Mouse (Mus musculus) ES-E14 (cell line): ENCODE results near the gene Vta1. TPM values are rescaled to one million over a fixed set of nuclear protein-coding genes. Genes with fewer than 3 reads are reported as not detected.

Experiments
- DNase-seq: peaks from one replicate; pipeline ENCODE4 v3.0.0-alpha.2; 2013; ENCODE audit warnings: low read depth, low spot score
- H3K27ac ChIP-seq: 2 replicates; pipeline ENCODE4 v1.5.1; 2012; ENCODE audit warnings: low read depth, mild to moderate bottlenecking, low read length, moderate library complexity, mixed read lengths; ENCODE audit not compliant: poor library complexity, insufficient read depth, severe bottlenecking
- H3K36me3 ChIP-seq: 2 replicates; pipeline ENCODE4 v1.6.1; 2012; ENCODE audit warnings: mild to moderate bottlenecking, low read length, moderate library complexity, mixed read lengths; ENCODE audit not compliant: control insufficient read depth, poor library complexity, insufficient read depth, severe bottlenecking
- H3K4me1 ChIP-seq, 2 experiments: fragments of 150-350 bp in 1 of 2; sonication (generic) in 1 of 2; 2 replicates each; pipeline ENCODE4 v1.6.1; 2012; ENCODE audit warnings: low read length in 2 of 2, mild to moderate bottlenecking in 1 of 2, mixed read lengths in 1 of 2; ENCODE audit not compliant: control insufficient read depth in 2 of 2, insufficient read depth in 2 of 2, poor library complexity in 1 of 2
- H3K4me3 ChIP-seq, 2 experiments: fragments of 150-350 bp in 1 of 2; sonication (generic) in 1 of 2; 2 replicates each; pipeline ENCODE4 v1.5.1; 2012; ENCODE audit warnings: low read length in 2 of 2, low read depth in 1 of 2, mild to moderate bottlenecking in 1 of 2, mixed read lengths in 1 of 2; ENCODE audit not compliant: insufficient read depth in 1 of 2, poor library complexity in 1 of 2, severe bottlenecking in 1 of 2
- H3K9ac ChIP-seq: 2 replicates; pipeline ENCODE4 v1.6.1; 2012; ENCODE audit warnings: low read depth, mild to moderate bottlenecking, low read length, mixed read lengths; ENCODE audit not compliant: poor library complexity, insufficient read depth, severe bottlenecking
- H3K9me3 ChIP-seq: fragments of 150-350 bp; sonication (generic); 2 replicates; pipeline ENCODE4 v1.6.1; 2012; ENCODE audit warnings: low read depth, mild to moderate bottlenecking, low read length; ENCODE audit not compliant: control insufficient read depth, insufficient read depth
- CHD2 ChIP-seq: IDR thresholded peaks from 2 replicates; pipeline ENCODE4 v1.6.1; 2014; ENCODE audit warnings: mild to moderate bottlenecking, low read depth, low read length, inconsistent platforms
- HCFC1 ChIP-seq: IDR thresholded peaks from 2 replicates; pipeline ENCODE4 v1.6.1; 2012; ENCODE audit warnings: low read length, inconsistent platforms, borderline replicate concordance; ENCODE audit not compliant: insufficient read depth
- MAFK ChIP-seq: IDR thresholded peaks from 2 replicates; pipeline ENCODE4 v1.6.1; 2014; ENCODE audit warnings: mild to moderate bottlenecking, low read depth, low read length, inconsistent platforms; ENCODE audit not compliant: insufficient read depth
- ZC3H11A ChIP-seq: IDR thresholded peaks from 2 replicates; pipeline ENCODE4 v1.6.1; 2012; ENCODE audit warnings: low read depth, mild to moderate bottlenecking, inconsistent platforms, low read length, borderline replicate concordance
- ZNF384 ChIP-seq: IDR thresholded peaks from 2 replicates; pipeline ENCODE4 v1.6.1; 2012; ENCODE audit warnings: low read depth, low read length, inconsistent platforms
- in situ Hi-C, 2 experiments: fragments of 600-800 bp; cut with MboI; formaldehyde crosslinking; loops; one replicate each; pipeline ENCODE4 v1.15.1; 2025; ENCODE audit warnings: low sequenced_read_pairs in 2 of 2, inconsistent platforms in 1 of 2; ENCODE audit not compliant: unreplicated experiment in 2 of 2
- total RNA-seq: library from RNA; depleted of rRNA; stranded (reverse); fragments of 300-350 nt; gene quantifications from 2 replicates; pipeline ENCODE4 v1.2.3, GENCODE M21; 2012

Gene Vta1
- total RNA-seq, 1 experiment, result 45.2 TPM

GRCm38 (mm10) chr10:14703830-14704420 lies 1.4 kb downstream of the Vta1 start:
- in situ Hi-C loops, result loop anchor here in 1 of 2 experiments (10.0 kb wide), 1 partner anchor 249 kb away; no protein-coding TSS in a partner anchor
- Histone ChIP-seq H3K36me3 (no peaks in the 10 kb centered on the region), H3K9me3 (no peaks in the 10 kb centered on the region), H3K4me3 (no peak overlapping the region), H3K9ac (no peak overlapping the region), H3K4me1 (no peaks in the 10 kb centered on the region; a peak in 2 of 4 replicates), H3K27ac (no peak overlapping the region)
- no peak for DNase-seq
- no peak for TF ChIP-seq ZC3H11A
- no peak for TF ChIP-seq ZNF384
- TF ChIP-seq CHD2, result no peak
- no peak for TF ChIP-seq HCFC1
- TF ChIP-seq MAFK, result no peak

- in situ Hi-C loops, result loop anchor here in 1 of 2 experiments (10.0 kb wide), 1 partner anchor 248 kb away; no protein-coding TSS in a partner anchor
- no peak overlapping the region for H3K4me3 ChIP-seq
- H3K9ac ChIP-seq, result no peak overlapping the region
Observed at GRCm38 (mm10) chr10:14703239-14703638, 2.1 kb downstream of the Vta1 start.

GRCm38 (mm10) chr10:14690349-14690748 lies 15.0 kb downstream of the Vta1 start:
- no peak for TF ChIP-seq HCFC1
- no peak for TF ChIP-seq ZNF384
- no peak for TF ChIP-seq CHD2
- TF ChIP-seq ZC3H11A, result no peak
- no peak for TF ChIP-seq MAFK
- in situ Hi-C loops, result loop anchor here in 1 of 2 experiments (10.0 kb wide), 1 partner anchor 236 kb away; no protein-coding TSS in a partner anchor
- no peak overlapping the region for H3K9ac ChIP-seq
- H3K4me3 ChIP-seq, result no peak overlapping the region
- no peaks in the 10 kb centered on the region for H3K9me3 ChIP-seq
- DNase-seq, result no peak
- H3K36me3 ChIP-seq, result no peaks in the 10 kb centered on the region
- no peak overlapping the region for H3K27ac ChIP-seq
- H3K4me1 ChIP-seq, result no peaks in the 10 kb centered on the region

More at GRCm38 (mm10) chr10:14703239-14703638, 2.1 kb downstream of the Vta1 start:
- no peaks in the 10 kb centered on the region; a peak in 2 of 4 replicates for H3K4me1 ChIP-seq
- no peaks in the 10 kb centered on the region for H3K36me3 ChIP-seq
- H3K27ac ChIP-seq, result no peak overlapping the region
- no peak for DNase-seq
- no peak for TF ChIP-seq ZC3H11A
- TF ChIP-seq MAFK, result no peak
- no peak for TF ChIP-seq HCFC1
- no peak for TF ChIP-seq ZNF384
- TF ChIP-seq CHD2, result no peak
- H3K9me3 ChIP-seq, result no peaks in the 10 kb centered on the region

GRCm38 (mm10) chr10:14688785-14689442 lies 16.4 kb downstream of the Vta1 start:
- in situ Hi-C loops, result no loop called here
- Histone ChIP-seq H3K4me1 (no peaks in the 10 kb centered on the region), H3K9me3 (no peaks in the 10 kb centered on the region), H3K4me3 (no peak overlapping the region), H3K9ac (no peak overlapping the region), H3K36me3 (no peaks in the 10 kb centered on the region), H3K27ac (no peak overlapping the region)
- TF ChIP-seq ZNF384, result no peak
- TF ChIP-seq ZC3H11A, result no peak
- no peak for TF ChIP-seq MAFK
- no peak for TF ChIP-seq CHD2
- TF ChIP-seq HCFC1, result no peak
- no peak for DNase-seq
